Mouse (Mus musculus) myocyte (in vitro differentiated cells): ENCODE measurements at regions not wholly inside any gene's neighbourhood (a gene's known extent, or its start where the extent isn't known, plus 50 kb on each side); places are given as distances from the start of the nearest gene placed in this dataset.

Experiments
- E2F4 ChIP-seq: IDR thresholded peaks from one replicate; pipeline ENCODE4 v1.6.1; 2011; ENCODE audit warnings: mild to moderate bottlenecking, control low read depth, moderate library complexity; ENCODE audit not compliant: insufficient read depth
- MAX ChIP-seq: IDR thresholded peaks from one replicate; pipeline ENCODE4 v1.6.1; 2011; ENCODE audit warnings: low read depth, mild to moderate bottlenecking, control low read depth
- MYOG ChIP-seq, 3 experiments: IDR thresholded peaks; one replicate each; pipeline ENCODE4 v1.6.1; 2011; ENCODE audit warnings: control low read depth in 2 of 3, low read depth in 2 of 3, mild to moderate bottlenecking in 2 of 3; ENCODE audit not compliant: insufficient read length in 2 of 3, control insufficient read depth in 1 of 3, insufficient read depth in 1 of 3
- POLR2A ChIP-seq: IDR thresholded peaks from one replicate; pipeline ENCODE4 v1.6.1; 2011; ENCODE audit warnings: low read depth, mild to moderate bottlenecking, control low read depth, moderate library complexity; ENCODE audit not compliant: insufficient read length
- SRF ChIP-seq: IDR thresholded peaks from one replicate; pipeline ENCODE4 v1.6.1; 2011; ENCODE audit warnings: low read depth; ENCODE audit not compliant: control insufficient read depth, insufficient read length
- TCF12 ChIP-seq: IDR thresholded peaks from one replicate; pipeline ENCODE4 v1.6.1; 2011; ENCODE audit warnings: mild to moderate bottlenecking, control low read depth; ENCODE audit not compliant: poor library complexity, insufficient read depth, severe bottlenecking
- USF1 ChIP-seq: IDR thresholded peaks from one replicate; pipeline ENCODE4 v1.6.1; 2011; ENCODE audit warnings: low read depth, mild to moderate bottlenecking, control low read depth, moderate library complexity

- TF ChIP-seq USF1 (no peak), TCF12 (no peak), POLR2A (no peak), MAX (no peak), MYOG (IDR thresholded peaks at IDR 0.05; ENCODE audit: control insufficient read depth in 1 of 3, insufficient read depth in 1 of 3, insufficient read length in 2 of 3, low read depth in 2 of 3) (no peak), E2F4 (no peak), SRF (no peak)
These were observed 227.8 kb downstream of the Slc30a10 start for GRCm38 (mm10) chr1:185682458-185682750.
